Mouse (Mus musculus): ENCODE data around the gene Mindy1.

Mindy1 gene

GRCm38 (mm10) chr3:95281216-95282126 is at the start of gene Mindy1, which contains the start of gene Prune1:
Mindy1 (plus strand) TSS chr3:95281345.
Prune1 (minus strand) TSS chr3:95282076.
- peak; percentile 99 for DNase-seq (ENCODE audit: low spot score)

- peak; percentile 55 for DNase-seq (ENCODE audit: low spot score)
Observed at GRCm38 (mm10) chr3:95232771-95233170, 48.4 kb upstream of the Mindy1 start.

- DNase-seq (ENCODE audit: low spot score): no peak
Observed at GRCm38 (mm10) chr3:95233303-95233980, 47.7 kb upstream of the Mindy1 start.

GRCm38 (mm10) chr3:95235386-95236301 is 45.5 kb upstream of the Mindy1 start:
- DNase-seq (ENCODE audit: low spot score): no peak

GRCm38 (mm10) chr3:95237541-95238099 is 43.5 kb upstream of the Mindy1 start:
- DNase-seq (ENCODE audit: low spot score): no peak

GRCm38 (mm10) chr3:95239022-95239421 is 42.1 kb upstream of the Mindy1 start:
- no peak for DNase-seq (ENCODE audit: low spot score)

GRCm38 (mm10) chr3:95239971-95240370 is 41.2 kb upstream of the Mindy1 start:
- no peak for DNase-seq (ENCODE audit: low spot score)

- no peak for DNase-seq (ENCODE audit: low spot score)
Observed at GRCm38 (mm10) chr3:95240900-95241299, 40.2 kb upstream of the Mindy1 start.

- no peak for DNase-seq (ENCODE audit: low spot score)
Observed at GRCm38 (mm10) chr3:95241498-95241897, 39.6 kb upstream of the Mindy1 start, which contains the start of gene Gm128. Gm128 (minus strand) TSS chr3:95241598.

- DNase-seq (ENCODE audit: low spot score): no peak
Observed at GRCm38 (mm10) chr3:95243086-95243485, 38.1 kb upstream of the Mindy1 start.

- peak; percentile 59 for DNase-seq (ENCODE audit: low spot score)
Observed at GRCm38 (mm10) chr3:95246465-95247231, 34.5 kb upstream of the Mindy1 start.

- DNase-seq (ENCODE audit: low spot score): no peak
Observed at GRCm38 (mm10) chr3:95247660-95248336, 33.3 kb upstream of the Mindy1 start.

GRCm38 (mm10) chr3:95250361-95250760 is 30.8 kb upstream of the Mindy1 start:
- no peak for DNase-seq (ENCODE audit: low spot score)

GRCm38 (mm10) chr3:95250783-95251424 is 30.2 kb upstream of the Mindy1 start, which contains the start of gene Bnipl:
Bnipl (minus strand) TSS chr3:95251193.
- DNase-seq (ENCODE audit: low spot score): peak; percentile 55

- no peak for DNase-seq (ENCODE audit: low spot score)
Observed at GRCm38 (mm10) chr3:95256931-95257330, 24.2 kb upstream of the Mindy1 start.

- DNase-seq (ENCODE audit: low spot score): no peak
Observed at GRCm38 (mm10) chr3:95261975-95262374, 19.2 kb upstream of the Mindy1 start.

- DNase-seq (ENCODE audit: low spot score): peak; percentile 73
Observed at GRCm38 (mm10) chr3:95263089-95263739, 17.9 kb upstream of the Mindy1 start.

GRCm38 (mm10) chr3:95264724-95265123 is 16.4 kb upstream of the Mindy1 start:
- no peak for DNase-seq (ENCODE audit: low spot score)

GRCm38 (mm10) chr3:95266052-95266451 is 15.1 kb upstream of the Mindy1 start:
- no peak for DNase-seq (ENCODE audit: low spot score)
